Mouse (Mus musculus) gastrocnemius, adult 18-20 months (tissue): ENCODE data around the gene Serpina10. TPM values are rescaled to one million over a fixed set of nuclear protein-coding genes. Genes with fewer than 3 reads are reported as not detected.
"Not testable (repeated sequence)": the region's sequence is repeated elsewhere in the genome, so short reads cannot be mapped to it uniquely, and the experiment has no call there.

Experiments used
- DNase-seq: peaks from one replicate; pipeline ENCODE4 v3.0.0; 2021; ENCODE audit warnings: low spot score
- long read RNA-seq, 2 experiments: library from polyadenylated mRNA; stranded (forward); transcript quantifications; one replicate each; pipeline ENCODE4 v2.0.0; 2021
- total RNA-seq, 2 experiments: library from RNA; stranded (reverse); gene quantifications; 2 replicates each; pipeline ENCODE4 v1.2.3; 2021

The Serpina10 gene
- total RNA-seq: under 1 TPM in 1 of 2 experiments, not detected in 1; 0.26 TPM
- long read RNA-seq, experiment 1: 0 reads
- long read RNA-seq, experiment 2: 0 reads

DNA sequence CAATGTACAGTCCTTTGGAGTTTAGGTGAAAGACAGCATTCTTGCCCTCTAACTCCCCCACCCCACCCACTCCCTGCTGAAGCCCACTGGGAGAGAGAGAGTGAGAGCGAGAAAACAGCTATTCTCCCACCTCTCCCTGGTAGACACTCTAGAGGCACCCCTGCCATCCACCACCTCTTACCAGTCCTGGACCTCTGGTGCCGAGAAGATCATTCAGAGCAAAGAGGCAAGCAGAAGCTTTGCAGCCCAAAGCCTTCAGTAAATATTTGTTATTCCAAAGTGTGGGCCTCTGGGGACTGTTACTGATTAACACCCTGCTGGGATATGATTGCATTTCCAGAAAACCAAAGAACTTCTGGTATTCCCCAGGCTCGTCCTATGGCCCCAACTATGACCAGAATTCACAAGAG, at the start of gene Serpina10:
Serpina10 (minus strand) TSS at position 242 of the 410 bp plus-strand sequence.
- DNase-seq: no peak

DNA sequence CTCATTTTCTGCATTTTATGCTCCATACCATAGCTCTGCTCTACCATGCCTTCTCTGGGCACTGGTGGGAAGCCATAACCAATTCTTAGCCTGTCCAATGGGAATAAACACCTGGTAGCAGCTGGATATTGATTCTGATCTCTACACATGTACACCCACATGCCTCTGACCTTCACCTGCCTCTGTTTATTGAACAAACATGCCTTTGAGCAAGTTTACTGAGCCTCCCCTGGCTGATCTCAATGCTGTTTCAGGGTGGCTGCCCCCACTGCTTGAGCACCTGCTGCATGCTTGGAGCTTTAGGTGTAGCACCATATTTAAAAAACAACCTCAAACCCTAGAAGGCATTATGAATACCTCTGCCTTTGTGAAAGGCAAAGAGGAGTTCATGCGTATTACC, 48.6 kb upstream of the Serpina10 start:
- not testable (repeated sequence) for DNase-seq

DNA sequence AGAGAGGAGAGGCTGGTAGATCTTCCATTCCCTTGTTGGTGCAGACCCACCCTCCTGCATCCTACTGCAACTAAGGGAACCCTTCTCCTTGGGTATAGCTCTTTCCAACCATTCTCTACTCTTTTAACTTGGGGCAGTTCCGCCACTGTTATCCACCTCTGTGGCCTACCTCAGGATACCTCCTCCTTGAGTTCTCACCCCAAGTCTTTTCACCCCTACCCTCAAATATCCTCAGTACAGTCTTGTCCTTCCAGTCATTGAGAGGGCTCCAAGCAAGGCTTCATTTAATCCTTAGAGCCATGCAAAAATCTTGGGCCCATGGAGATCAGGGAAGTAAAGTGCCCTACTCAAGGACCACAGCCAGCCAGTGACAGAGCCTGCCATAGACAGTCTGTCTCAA, 44.8 kb upstream of the Serpina10 start, which contains the start of gene Serpina16:
Serpina16 (minus strand) TSS at position 101 of the 400 bp plus-strand sequence.
- no peak for DNase-seq

DNA sequence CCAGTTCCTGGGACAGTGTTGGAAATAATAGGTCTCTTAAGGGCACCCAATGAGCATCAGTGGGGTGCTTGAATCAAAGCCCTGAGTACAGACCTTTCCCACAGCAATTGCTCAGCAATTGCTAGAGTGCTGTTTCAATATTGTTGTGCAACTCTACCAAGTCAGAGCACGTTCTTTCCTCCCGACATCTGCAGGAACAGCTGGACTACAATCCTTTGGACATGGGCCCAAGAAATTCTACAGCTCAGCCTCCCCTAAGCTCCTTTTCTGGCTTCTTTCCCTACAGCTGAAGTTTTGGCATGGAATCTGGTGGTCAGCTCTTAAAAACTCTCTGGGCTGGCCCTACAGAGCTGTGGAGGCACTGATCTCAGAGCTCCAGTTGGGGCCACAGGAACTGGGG, 41.9 kb upstream of the Serpina10 start:
- peak; percentile 51 for DNase-seq

DNA sequence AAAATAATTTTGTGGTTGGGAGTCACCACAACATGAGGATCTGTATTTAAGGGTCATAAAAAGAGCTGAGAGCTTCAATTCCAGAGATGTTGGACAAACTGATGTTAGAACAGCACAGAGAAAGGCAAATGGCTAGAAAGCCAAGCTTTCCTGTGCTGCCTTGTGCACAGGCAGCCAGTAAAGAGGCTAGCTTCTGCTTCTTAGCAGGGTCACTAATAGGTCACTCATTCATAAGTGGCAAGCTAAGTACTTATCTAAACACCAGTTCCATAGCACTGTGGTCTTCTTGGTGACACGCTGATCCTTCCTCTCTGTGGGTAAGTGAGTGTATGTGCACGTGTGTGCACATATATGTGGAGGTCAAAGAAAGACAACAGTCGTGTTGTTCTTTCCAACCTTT, 40.2 kb upstream of the Serpina10 start:
- DNase-seq: no peak

DNA sequence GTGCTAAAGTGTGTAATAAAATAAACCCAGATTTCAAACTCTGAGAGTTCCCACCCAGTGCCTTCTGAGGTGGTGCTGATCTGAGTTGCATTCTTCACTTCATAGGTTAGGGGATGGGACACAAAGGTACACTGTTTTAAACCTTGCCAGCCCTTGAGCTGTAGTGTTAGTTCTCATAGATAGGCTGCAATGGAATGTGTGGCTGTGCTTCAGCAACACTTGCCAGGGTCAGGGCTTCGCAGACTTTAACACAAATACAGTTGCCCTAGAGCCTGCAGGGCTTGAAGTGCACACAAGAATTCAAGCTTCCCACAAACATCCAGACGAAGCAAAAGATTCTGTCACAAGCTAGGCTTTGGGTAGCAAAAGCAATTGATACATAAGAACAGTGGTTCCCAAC, 39.7 kb upstream of the Serpina10 start:
- DNase-seq: no peak

DNA sequence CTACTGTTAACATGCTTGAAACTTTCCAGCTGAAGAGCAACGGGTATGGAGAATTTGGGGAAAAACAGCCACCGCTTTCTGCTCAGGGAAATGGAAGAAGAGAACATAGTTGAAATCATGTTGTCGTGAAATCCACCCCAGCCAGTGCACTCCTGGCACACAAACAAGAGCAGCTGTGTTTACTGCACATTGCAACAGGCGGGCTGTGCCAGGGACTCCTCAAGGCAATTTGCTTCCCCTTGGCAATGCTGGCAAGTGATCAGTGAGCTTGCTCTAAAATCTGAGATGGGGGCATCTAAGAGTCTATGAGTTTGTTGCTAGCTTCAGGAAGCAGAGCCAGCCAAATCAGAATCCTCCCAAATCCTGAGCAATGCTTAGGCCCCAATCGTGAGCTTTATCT, 39.1 kb upstream of the Serpina10 start:
- peak; percentile 16 for DNase-seq

DNA sequence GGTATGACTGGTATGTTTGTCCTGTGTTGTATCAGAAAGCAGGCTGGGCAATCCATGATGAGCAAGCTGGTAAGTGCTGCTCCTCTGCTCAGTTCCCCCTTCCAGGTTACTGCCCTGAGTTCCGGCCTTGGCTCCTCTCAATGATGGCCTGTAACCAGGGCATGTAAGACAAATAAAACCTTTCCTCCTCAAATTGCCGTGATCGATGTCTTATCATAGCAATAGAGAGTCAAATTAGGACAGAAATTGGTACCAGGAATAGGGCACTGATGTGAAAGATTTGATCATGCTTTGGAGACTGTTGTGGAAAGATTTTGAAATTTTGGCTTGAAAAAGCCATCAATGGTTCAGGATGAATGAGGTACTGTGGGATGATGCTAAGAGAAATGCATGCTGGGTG, 34.0 kb upstream of the Serpina10 start:
- no peak for DNase-seq

DNA sequence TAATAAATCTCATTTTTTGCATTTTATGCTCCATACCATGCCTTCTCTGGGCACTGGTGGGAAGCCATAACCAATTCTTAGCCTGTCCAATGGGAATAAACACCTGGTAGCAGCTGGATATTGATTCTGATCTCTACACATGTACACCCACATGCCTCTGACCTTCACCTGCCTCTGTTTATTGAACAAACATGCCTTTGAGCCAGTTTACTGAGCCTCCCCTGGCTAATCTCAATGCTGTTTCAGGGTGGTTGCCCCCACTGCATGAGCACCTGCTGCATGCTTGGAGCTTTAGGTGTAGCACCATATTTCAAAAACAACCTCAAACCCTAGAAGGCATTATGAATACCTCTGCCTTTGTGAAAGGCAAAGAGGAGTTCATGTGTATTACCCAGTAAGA, 30.8 kb upstream of the Serpina10 start:
- DNase-seq: not testable (repeated sequence)

DNA sequence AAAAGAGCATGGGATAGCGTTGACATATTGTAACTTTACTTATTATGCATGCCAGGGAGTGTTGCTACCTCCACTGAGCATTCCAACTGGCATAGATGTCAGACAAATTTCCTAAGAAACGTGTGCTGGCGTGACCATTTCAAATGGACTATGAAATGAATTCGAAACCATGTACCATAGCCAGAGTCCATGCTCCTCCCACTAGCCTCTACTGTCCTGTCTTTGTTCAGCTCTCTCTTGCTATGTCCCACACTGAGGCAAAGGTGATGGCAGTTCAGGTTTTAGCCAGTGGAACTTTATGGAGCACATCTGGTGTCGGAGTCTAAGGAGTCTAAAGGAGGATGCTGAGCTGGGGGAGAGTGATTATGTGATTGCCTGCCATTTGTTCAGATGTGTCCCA, 28.8 kb upstream of the Serpina10 start:
- no peak for DNase-seq

DNA sequence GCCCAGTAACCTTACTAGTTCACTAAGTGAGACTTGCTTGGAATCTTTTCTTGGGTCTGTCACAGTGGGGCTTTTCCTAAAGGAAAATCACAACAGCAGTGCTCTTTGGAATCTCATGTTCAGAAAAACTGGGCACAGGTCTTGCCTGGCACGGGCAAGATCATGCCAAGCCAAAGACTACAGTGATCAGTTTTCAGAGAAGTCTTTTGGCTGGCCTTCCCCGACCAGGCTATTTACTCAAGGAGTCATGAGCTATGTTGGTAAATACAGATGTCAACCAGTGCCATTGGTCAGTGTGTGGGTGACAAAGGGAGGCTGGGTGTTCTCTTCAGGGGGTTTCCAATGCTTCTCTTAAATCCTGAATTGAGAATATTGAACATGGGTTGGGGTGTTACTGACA, 27.9 kb upstream of the Serpina10 start:
- DNase-seq: peak; percentile 9

DNA sequence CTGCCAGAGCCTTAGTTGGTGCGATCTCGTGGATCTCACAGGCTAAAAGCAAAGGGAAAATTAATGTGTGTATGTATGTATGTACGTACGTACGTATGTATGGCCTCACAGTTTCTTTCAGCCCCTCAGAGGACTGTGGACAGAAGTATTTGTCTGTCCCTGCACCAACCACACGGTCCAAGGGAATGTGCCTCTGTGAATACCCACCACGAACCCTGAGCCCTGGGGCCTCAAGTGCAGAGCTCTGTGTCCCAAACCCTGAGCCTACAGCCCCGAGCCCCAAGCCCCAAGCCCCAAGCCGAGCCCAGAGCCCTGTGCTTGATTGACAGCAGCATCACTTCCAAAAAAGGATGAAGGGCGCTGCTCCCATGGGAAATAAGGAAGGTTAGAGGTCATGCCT, 26.7 kb upstream of the Serpina10 start:
- DNase-seq: no peak

DNA sequence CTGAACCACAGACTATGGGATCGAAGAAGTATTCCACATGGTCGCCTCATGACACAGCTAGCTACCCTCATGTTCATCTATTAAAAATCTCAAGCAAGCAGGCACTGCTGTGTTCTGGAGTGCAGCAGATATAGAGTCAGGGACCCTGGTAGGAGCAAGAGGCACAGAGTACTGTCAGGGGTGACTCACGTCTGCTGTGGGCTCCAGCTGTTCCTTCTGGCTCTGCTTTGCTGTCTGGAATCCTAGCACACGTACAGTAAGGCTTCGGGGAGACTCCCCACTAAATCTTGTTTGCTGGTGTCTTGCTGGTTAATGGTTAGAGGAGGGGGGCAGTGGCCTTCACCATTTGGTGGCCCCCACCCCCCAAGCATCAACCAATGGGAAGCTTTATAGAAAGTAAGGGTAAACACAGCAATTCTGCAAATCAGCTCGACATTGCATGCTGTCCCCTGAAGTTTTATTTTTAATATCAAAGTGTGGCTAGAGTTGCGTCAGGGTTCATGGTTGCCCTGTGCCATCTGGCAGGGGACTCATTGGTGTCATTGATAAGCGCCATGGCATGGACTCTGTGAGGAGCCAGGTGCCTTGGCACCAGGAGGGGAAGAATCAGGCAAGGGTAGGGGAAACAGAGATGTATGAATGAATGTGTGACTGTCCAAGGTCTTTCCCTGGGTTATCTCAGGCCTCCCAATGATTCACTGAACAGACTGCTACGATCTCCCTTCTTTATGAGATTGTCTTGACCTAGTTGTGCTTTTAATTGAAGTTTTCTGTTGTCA, 25.8 kb upstream of the Serpina10 start, which contains the start of gene Serpina6:
Serpina6 (minus strand) TSS at position 365 of the 779 bp plus-strand sequence.
- no peak for DNase-seq

DNA sequence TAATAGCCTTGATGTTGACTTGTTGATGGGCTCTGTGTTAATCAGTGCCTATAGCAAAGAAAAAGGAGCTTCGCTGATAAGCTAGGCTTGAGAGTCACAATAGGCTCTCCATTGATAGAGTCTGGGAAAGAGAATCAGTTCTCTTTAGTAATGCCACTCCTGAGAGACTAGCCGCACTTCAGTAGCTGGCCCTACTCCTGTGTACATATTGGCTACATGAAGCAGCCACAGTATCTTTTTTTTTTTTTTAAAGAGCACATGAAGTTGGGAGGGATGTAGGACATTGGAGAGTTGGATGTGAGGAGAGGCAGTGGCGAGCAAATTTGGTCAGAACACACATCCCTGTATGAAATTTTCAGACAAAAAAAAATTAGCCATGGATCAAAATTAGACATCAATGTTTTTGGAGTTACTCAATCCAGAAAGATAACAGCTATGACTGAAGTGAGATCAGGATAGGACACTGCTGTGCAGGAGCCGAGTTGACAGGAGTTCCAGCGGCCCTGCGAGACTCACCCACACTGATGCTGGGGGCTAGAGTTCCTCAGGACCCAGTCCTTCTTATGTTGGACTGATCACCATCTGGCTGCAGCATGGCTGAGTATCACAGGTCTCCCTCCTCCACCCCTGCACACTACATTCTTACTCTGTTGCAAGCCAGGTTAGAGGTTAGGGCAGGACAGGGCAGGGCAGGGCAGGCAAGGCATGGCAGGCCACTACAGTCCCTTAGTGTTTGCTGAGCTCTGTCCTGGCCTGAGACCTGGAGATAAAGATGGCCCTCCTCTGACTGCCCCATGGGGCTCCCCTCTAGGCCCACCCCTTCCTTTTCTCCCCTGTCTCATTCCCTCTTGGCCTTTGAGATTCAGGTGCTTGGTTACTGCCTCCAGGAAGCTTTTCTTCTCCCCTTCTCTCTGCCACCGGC, 24.1 kb upstream of the Serpina10 start:
- DNase-seq: no peak

DNA sequence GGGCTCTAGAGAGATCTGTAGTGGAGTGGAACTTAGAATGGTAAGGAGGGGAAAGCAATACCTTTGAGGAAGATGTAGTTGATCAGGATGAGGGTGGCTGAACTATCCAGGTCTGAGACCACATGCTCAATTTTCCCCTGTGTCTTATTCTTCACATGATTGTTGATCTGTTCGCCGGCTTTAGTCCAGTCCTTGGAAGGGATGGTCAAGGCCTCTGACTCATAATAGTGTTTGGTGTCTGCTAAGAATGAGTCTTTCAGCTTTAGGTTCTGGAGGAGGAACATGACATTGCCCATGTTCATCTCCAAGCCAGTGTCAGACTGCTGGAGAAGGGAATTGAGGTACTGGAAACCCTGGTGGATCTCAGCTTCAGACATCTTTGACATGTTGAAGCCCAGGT, 22.6 kb upstream of the Serpina10 start:
- no peak for DNase-seq

DNA sequence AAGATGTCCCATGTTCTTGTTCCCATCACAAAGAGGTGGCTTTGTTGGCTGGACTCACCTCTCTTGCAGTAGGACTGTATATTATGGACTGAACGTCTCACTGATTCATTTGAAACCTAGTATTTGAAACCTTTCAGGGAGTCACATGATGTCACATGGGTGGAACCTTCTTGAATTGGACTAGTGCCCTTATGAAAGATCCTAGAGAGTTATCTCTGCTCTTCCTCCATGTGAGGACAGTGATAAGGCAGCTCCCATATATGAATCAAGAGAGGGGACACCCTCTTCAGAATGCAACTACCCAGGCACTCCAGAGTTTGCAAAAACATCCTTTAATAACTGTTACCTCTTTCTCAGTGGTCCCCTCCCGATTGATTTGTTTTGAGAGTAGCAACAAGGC, 15.1 kb upstream of the Serpina10 start:
- DNase-seq: no peak

DNA sequence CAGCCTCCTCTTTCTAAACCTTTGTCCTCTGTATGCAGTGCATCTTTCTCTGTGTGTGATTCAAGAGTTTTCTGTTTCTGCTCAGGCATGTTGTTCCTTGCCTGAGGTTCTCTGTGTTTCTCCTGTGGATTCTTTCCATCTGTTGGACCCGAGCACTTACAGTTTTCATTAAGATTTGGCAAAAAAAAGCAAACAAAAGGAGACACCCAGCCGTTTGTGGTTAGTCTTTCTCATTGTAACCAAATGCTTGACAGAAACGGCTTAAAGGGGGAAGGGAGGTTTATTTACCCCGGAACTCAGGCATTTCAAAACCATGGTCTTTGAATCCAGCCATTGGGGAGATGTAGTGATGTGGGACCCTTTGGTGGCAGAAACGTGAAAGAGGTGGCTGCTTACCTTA, 13.4 kb upstream of the Serpina10 start:
- no peak for DNase-seq

DNA sequence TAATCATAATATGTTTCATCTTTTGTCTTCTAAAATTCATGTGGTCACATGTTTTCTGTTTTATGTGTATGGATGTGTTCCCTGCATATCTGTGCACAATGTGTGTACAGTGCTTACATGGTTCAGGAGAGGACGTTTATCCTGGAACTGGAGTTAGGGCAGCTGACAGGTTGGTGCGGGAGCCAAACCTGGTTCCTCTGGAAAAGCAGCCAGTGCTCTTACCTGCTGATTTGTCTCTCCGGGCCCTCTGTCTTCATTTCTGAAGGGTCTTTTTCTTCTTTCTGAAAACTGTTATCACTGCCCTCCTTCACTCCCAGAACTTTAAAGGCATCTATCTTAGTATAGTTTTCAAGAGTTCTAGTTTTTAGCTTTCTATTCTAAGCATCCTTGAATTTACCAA, 12.6 kb upstream of the Serpina10 start:
- DNase-seq: no peak

DNA sequence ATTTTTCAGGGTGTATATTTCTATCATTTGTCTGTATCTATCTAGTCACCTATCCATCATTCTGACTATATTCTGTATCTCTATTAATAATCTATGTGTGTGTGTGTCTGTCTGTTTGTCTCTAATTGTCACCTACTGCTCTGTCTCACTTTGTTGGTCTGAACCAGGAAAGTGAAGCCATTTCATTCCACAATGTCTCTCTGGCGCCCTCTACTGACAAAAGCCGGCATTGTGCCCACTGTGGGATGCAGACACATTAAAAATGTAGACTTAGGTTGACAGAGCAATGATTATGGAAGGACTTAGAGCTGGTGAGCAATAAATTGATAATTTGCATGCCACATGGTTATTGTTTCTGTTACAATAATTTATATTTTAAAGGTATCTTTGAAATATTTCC, 12.1 kb upstream of the Serpina10 start:
- peak; percentile 76 for DNase-seq

DNA sequence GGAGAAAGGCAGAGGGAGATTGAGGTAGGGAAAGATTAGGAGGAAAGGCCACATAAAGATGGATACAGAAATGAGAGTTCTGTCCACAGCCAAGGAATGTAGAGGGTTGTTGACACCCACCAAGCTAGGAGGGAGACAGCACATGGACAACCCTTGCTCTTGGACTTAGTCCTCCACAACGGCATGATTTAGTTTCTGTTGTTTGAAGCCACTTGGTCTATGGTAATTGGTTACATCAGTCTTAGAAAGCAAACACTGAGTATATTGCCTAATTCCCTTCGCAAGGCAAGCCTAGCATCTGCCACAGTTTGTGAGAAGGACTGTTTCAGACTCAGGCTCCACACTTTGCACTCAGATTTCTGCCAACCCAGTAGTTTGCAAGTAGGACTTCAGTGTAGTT, 4.6 kb upstream of the Serpina10 start:
- DNase-seq: no peak

DNA sequence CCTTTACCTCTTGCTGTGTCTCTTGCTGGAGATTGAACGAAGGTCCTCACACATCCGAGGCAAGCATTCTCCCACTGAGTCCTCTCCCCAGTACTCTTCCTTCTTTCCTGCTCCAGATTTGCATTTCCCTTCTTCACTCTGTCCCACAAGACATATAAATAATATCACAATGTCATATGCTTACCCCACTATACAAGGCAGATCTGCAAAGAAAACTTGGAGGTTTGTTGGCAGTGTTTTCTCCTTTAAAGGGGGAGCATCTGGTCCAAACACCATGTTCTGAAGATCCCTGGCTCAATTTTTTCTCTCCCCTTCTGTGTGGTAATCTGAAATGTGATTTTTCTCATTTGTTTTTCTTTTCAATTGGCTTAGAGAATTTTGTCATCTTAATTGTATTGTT, 3.2 kb upstream of the Serpina10 start:
- no peak for DNase-seq

DNA sequence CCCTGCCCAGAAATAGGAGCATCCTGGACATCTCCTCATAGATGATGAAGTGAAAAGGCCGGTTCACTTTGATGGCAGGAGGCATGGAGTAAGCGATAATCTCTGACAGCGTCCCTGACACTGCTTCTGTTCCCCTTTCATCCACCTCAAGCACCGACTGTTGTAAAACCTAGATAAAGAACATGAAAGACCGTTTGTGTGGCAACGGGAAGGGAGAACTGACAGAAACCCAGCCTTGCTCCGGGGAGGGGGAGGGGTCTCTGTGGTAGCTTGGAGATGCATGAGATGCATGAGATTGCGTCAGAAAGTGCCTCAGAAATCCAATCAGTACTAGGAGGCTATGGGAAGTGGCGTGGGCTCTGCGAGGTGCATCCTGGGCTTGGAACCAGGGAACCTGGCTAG, 14.4 kb downstream of the Serpina10 start:
- DNase-seq: no peak
